Mouse (Mus musculus): ENCODE data around the gene Hypk. TPM values are rescaled to one million over a fixed set of nuclear protein-coding genes. Genes with fewer than 3 reads are reported as not detected.

The Hypk gene
- polyA plus RNA-seq (2015; fragmentation: Nextera tagmentation; extraction: Ambion mirVana) = 102 and 125 TPM in 2 replicates

DNA sequence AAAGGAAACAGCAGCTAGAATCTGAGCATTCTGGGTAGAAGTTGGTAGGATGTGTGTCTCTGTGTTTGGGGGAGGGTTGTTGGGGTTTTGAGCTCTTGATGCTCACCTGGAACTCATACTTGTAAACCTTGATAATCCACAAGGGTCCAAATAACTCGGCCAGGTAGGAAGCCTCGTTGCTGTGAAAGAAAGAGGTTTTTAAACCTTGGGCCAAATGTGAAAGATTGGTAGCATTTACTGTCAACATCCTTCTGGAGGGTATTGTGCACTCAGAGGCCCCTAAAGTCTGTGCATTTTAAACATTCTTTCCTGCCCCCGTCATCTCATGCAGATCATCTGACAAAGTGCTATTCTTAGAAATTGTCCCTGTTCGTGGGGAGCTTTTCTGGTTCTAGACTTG is at the start of gene Hypk:
Gene Hypk (plus strand): TSS at position 301 of the 400 bp plus-strand sequence.

DNA sequence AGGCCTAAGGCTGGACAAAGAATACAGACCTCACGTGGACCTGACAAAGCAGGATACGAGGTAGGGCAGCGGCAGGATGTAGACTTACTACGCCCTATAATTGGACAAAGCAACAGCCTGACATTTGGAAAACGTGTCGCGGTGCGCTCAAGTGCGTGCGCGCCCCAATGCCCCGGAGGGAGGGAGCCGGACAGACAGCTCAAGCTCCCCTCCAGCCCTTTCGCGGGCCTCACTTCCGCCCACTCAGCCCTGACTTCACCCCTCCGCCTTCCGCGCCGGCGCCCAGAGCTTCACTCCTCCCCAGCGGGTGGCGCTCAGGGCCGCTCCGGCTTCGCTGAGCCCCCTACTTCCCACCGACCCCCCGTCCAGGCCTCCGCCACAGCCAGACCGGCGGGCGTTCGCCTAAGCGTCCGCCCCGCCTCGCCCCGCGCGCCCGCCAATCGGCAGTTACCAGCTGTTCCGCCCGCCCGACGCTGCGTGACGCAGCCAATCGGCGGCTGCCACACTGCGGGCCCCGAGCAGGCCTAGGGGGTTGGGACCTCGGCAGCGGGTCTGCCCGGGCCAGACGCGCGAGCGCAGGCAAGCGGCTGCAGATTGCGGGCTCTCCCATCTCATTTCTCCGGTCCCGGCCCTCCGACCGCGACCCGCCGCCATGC is 39.6 kb upstream of the Hypk start, which contains the start of the genes Pdia3 and Catsper2:
Gene Pdia3 (plus strand): TSS at position 389 of the 656 bp plus-strand sequence.
Gene Catsper2 (minus strand): TSS at position 406 of the 656 bp plus-strand sequence.

DNA sequence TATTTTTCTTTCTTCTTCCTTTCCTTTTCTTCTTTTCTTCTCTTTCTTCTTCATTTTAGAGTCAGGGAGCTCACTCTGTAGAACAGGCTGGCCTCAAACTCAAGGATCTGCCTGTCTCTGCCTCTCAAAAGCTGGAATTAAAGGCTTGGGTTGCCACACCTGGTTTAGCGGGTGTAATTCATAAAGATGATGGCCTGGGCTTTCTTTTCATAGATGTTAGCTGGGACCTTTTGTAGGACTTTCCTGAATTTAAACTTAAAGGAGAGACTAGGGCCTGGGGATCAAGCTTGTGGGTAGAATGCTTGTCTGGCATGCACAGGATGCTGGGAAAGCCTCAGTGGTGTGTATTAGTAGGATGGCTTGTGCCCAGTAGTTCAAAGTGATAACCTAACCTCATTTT is 8.9 kb upstream of the Hypk start, which contains the start of gene Ell3:
Gene Ell3 (minus strand): TSS at position 101 of the 400 bp plus-strand sequence.

DNA sequence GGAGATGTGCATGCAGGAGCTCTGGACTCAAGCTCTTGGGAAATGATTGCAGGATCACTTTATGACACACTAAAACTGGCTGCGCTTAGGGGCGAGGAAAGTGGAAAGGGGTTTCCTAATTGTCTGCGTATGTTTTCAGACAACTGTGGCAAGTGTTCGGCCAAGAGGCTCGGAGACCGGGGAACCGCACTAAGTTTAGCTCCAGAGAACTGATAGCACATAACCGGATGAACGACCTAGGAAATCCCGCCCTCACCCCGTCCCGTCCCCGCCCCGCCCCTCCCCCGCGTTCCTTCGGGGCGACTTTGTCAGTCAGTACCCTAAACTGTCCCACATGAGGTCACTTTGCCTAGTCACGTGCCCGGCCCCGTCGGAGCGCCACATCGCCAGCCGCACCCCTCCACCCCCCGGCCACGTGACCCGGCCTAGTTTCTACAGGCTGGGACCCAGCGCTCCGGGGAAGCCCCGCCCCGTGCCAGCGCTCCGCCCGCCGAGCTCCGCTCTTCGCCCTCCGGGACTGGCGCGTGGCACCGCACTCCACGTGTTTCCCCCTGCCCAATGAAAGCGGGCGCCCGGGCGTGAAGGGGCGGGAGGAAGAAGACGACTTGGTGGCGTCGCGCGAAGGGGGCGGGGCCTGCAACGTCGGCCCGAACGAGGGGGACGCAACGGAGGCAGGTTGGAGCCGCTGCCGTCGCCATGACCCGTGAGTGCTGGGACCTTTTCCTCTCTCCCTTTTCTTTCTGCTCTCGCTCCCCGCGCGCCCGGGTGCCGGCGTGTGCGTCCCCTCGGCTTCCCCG is 4.2 kb upstream of the Hypk start, which contains the start of gene Serf2:
Gene Serf2 (plus strand): TSS at position 457 of the 797 bp plus-strand sequence.

DNA sequence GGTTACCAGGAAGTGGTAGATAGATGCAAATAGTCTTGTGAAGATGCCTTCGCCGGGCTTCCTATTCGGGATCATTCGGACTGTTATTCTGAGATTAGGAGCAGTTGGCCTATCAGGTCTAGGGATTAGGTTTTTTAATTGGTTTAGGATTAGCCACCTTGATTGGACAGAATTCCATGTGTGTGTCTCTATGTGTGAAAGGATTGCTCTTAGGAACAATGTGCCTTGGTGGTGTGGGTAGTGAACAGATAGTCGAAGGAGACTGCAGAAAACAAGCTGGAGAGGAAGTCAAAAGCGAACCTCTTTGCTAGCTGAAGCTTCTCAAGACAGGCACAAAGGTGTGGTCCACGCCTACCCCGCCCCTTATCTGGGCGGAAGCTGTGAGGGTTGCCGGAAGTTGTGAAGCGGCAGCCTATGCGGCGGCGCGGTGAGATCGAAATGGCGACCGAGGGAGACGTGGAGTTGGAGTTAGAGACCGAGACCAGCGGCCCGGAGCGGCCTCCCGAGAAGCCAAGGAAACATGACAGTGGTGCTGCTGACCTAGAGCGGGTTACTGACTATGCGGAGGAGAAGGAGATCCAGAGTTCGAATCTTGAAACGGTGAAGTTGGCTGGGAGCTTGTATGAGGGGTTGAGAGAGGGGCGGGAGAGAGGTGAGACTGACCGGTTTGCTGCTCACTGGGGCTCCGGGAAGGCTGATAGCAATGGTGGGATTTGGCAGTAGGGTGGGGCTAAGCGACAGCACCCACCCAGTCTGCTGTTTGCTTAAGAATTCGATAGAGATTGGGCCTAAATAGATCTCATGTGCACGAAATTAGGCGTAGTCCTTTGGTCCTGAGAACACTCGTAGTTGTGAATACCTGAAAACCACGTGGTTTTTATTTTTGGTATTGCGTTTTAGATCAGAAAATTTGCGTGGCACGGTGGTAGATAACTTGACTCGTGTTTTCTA is 3.9 kb downstream of the Hypk start, which contains the start of gene Serinc4:
Gene Serinc4 (minus strand): TSS at position 90 of the 951 bp plus-strand sequence.

DNA sequence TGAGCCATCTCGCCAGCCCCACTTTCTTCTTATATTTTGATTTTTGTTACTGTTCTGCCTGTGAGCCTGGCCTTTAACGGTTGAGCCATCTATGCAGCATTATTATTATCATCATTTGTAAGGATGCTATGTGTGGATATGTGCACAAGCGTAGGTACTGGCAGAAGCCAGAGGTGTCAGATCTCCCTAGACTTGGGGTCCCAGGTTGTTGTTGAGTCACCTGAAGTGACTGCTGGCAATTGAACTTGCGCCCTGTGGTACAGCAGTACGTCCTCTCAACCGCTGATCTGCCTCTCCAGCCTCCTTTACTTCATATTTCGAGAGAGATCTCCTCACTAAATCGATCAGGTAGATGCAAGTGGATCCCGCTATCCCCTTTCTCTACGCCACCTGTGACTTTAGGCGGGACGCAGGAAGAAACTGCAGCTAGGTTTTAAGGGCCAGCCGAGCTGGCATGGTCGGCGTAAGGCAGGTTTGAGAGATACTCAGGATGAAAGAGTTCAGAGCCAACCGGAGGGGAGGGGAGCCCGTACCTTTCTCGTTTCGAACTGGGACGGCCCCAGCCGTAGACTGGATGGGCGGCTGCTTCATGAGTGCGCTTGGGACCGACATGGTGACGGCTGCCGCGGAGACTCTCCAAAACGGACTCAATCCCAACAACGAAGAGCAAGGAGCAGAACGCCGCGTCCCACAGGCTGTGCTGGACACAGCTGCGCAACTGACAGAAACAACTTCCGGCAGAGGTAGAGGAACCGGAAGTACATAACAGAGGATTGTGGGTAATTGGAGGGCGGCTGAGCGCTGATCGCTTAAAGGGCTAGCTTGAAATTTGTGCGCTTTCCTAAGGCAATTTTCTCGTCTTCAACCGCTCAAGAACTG is 20.4 kb downstream of the Hypk start, which contains the start of gene Mfap1b:
Gene Mfap1b (minus strand): TSS at position 767 of the 879 bp plus-strand sequence.

DNA sequence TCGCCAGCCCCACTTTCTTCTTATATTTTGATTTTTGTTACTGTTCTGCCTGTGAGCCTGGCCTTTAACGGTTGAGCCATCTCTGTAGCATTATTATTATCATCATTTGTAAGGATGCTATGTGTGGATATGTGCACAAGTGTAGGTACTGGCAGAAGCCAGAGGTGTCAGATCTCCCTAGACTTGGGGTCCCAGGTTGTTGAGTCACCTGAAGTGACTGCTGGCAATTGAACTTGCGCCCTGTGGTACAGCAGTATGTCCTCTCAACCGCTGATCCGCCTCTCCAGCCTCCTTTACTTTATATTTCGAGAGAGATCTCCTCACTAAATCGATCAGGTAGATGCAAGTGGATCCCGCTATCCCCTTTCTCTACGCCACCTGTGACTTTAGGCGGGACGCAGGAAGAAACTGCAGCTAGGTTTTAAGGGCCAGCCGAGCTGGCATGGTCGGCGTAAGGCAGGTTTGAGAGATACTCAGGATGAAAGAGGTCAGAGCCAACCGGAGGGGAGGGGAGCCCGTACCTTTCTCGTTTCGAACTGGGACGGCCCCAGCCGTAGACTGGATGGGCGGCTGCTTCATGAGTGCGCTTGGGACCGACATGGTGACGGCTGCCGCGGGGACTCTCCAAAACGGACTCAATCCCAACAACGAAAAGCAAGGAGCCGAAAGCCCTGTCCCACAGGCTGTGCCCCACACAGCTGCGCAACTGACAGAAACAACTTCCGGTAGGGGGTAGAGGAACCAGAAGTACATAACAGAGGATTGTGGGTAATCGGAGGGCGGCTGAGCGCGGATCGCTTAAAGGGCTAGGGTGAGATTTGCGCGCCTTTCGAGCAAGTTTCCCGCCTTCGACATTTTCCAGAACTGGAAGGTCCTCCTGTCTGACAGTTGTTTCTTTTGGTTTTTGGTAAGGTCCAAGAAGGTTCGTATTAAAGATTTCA is 53.1 kb downstream of the Hypk start, which contains the start of the genes Mfap1a and Wdr76:
Gene Mfap1a (minus strand): TSS at position 724 of the 941 bp plus-strand sequence.
Gene Wdr76 (plus strand): TSS at position 782 of the 941 bp plus-strand sequence.

Small RNAs within 50 kb of the gene (microRNA-seq; reads per million reads assigned to microRNA genes)
- not detected for gene Gm22953 (ENCODE audit: borderline replicate concordance, insufficient number of aligned reads)

Other genes with a start within 250 kb of the Hypk start
- 20.4 and 25.4 TPM in 2 replicates for gene Trp53bp1, start 181.9 kb upstream of the Hypk start, polyA plus RNA-seq (2015; fragmentation: Nextera tagmentation; extraction: Ambion mirVana)
- gene Map1a, start 163.7 kb upstream of the Hypk start, polyA plus RNA-seq (2015; fragmentation: Nextera tagmentation; extraction: Ambion mirVana) = 2.8 and 6.2 TPM in 2 replicates
- 9.3 and 11.4 TPM in 2 replicates for gene Ppip5k1, start 97.9 kb upstream of the Hypk start, polyA plus RNA-seq (2015; fragmentation: Nextera tagmentation; extraction: Ambion mirVana)
- gene Ckmt1, start 95.6 kb upstream of the Hypk start, polyA plus RNA-seq (2015; fragmentation: Nextera tagmentation; extraction: Ambion mirVana) = 6.4 and 19.6 TPM in 2 replicates
- gene Strc, start 66.1 kb upstream of the Hypk start, polyA plus RNA-seq (2015; fragmentation: Nextera tagmentation; extraction: Ambion mirVana) = not detected in 2 replicates
- gene Pdia3, start 39.5 kb upstream of the Hypk start, polyA plus RNA-seq (2015; fragmentation: Nextera tagmentation; extraction: Ambion mirVana) = 392 and 541 TPM in 2 replicates
- 1.6 and 3.3 TPM in 2 replicates for gene Catsper2, start 39.5 kb upstream of the Hypk start, polyA plus RNA-seq (2015; fragmentation: Nextera tagmentation; extraction: Ambion mirVana)
- gene Ell3, start 9.0 kb upstream of the Hypk start, polyA plus RNA-seq (2015; fragmentation: Nextera tagmentation; extraction: Ambion mirVana) = 0.43 and 1.2 TPM in 2 replicates
- 441 and 474 TPM in 2 replicates for gene Serf2, start 4.1 kb upstream of the Hypk start, polyA plus RNA-seq (2015; fragmentation: Nextera tagmentation; extraction: Ambion mirVana)
- gene Serinc4, start 3.5 kb downstream of the Hypk start, polyA plus RNA-seq (2015; fragmentation: Nextera tagmentation; extraction: Ambion mirVana) = 0.17 and 0.38 TPM in 2 replicates
- 45.3 and 47.8 TPM in 2 replicates for gene Mfap1b, start 20.8 kb downstream of the Hypk start, polyA plus RNA-seq (2015; fragmentation: Nextera tagmentation; extraction: Ambion mirVana)
- 13.8 and 16.9 TPM in 2 replicates for gene Mfap1a, start 53.4 kb downstream of the Hypk start, polyA plus RNA-seq (2015; fragmentation: Nextera tagmentation; extraction: Ambion mirVana)
- gene Wdr76, start 53.4 kb downstream of the Hypk start, polyA plus RNA-seq (2015; fragmentation: Nextera tagmentation; extraction: Ambion mirVana) = 2.9 and 5.0 TPM in 2 replicates

Data from adrenal gland, postnatal 0 days (tissue).